Mouse (Mus musculus) small intestine, adult 2 months (tissue): Measurements from ENCODE around the gene Mdga1.

Experiments used
- CTCF ChIP-seq: fragments of 200-500 bp; IDR thresholded peaks from 2 replicates; pipeline ENCODE4 v1.5.1; 2012; ENCODE audit warnings: low read depth, mild to moderate bottlenecking, control low read depth, inconsistent platforms, low read length, moderate library complexity, mixed read lengths; ENCODE audit not compliant: insufficient replicate concordance, insufficient read length; ENCODE audit errors: extremely low read depth
- POLR2A ChIP-seq: fragments of 200-500 bp; IDR thresholded peaks from 2 replicates; pipeline ENCODE4 v1.6.1; 2012; ENCODE audit warnings: low read depth, mild to moderate bottlenecking, control low read depth, inconsistent platforms, low read length, moderate library complexity

DNA sequence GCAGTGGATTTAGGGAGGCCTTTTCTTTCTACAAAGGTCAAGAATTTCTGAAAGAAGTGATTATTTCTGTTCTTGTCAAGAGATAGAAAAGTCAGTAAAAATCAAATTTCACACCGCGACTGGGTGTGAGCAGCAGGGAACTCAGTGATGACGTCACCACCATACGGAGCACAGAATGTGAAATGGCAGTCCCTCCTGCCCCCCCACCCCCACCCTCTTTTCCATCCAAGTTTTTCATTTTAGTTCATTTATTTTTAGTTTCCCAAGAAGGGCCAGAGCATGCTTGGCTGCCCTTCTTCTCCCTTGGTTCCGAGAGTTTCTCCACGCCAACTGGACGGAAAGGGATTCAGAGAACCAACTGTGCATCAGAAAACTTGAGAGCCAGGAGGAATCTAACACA is 27.8 kb upstream of the Mdga1 start:
- TF ChIP-seq CTCF (no peak), POLR2A (no peak)
